Mouse (Mus musculus): Measurements from ENCODE around the gene Fam117b.

DNA sequence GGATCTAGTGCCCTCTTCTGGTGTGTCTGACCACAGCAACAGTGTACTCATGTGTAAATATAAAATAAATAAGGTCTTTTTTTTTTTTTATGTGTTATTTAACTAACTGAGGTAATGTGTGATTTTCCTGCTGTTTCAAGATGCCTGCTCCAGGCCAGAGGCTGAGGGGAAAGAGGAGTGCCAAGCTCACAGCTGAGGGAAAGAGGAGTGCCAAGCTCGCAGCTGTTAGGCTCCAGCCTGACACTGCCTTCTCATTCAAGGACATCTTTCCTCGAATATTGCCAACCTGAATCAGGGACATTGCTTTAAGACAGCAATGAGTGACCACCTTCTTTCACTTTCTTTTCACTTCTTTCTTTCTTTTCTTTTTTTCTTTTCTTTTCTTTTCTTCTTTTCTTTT lies 95.9 kb downstream of the Fam117b start:
- TF ChIP-seq POLR2A (IDR thresholded peaks at IDR 0.05; ENCODE audit: low read depth, low read length) = no peak
- no peak for TF ChIP-seq CTCF (conservative IDR thresholded peaks at IDR 0.05; ENCODE audit: insufficient read depth, insufficient read length, low read depth, low read length)
